In the genomic region with DNA sequence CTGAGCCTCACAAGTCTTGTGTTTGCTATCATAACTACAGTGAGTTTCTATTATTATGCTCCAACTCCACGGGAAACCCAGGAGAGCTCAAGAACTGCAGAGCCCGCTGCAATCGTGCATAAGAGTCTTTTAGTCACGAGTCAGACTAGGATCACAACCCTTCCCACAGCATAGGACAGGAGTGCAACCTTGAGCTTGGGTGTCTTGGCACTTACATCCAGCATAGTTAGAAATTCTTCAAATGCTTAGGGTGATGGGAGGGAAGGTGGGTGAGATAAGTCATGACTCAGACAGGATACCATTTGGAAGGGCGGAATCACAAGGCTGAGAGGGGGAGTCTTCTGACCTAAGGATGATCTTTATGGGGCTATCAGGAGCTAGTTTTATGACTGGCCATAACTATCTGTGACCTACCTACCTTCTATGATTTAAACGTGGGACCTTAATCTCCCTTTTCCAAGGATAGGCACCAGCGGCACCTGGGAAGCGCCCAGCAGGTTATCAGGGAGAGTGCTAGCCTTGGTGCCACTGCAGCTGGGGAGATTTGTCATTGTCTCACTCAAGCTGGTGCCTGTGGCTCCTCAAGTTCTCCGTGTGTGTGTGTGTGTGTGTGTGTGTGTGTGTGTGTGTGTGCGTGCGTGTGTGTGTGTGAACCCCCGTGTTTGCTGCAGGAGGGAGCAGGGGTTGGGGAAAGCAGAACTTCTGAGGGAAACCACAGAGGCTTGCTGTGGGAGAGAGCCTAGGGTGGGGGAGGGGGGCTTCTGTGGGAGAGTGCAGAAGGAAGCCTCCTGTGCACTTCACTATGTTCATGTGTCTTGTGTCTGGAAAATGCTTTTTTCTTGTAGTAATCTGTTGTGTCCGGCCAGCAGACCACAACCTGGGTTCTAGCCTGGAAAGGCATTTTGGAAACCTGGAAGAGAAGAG, we compare ENCODE assay signal across 8 mouse cellular contexts. TPM values are rescaled to one million over a fixed set of nuclear protein-coding genes. Genes with fewer than 3 reads are reported as not detected.
DNase-seq lines count a peak whose midpoint lies in the region; ATAC-seq and TF ChIP-seq lines count a peak whose summit lies in the region.

No protein-coding gene starts in this region.

- peaks cover 16% of the 10 kb centered on the region for H3K4me1 ChIP-seq in heart, embryonic 13.5 days
- H3K4me1 ChIP-seq in heart, adult 2 months (ENCODE audit: control insufficient read depth, insufficient read depth, low read length): no peaks in the 10 kb centered on the region; the same call in 1 of the 2 replicates
- peaks cover 15% of the 10 kb centered on the region for H3K4me1 ChIP-seq in embryonic facial prominence, embryonic 10.5 days
- peaks cover 17% of the 10 kb centered on the region for H3K4me1 ChIP-seq in liver, embryonic 13.5 days (replicated peaks)

- peak overlapping the region; percentile 33 for H3K4me3 ChIP-seq in heart, embryonic 13.5 days
- H3K4me3 ChIP-seq in heart, adult 2 months: no peak overlapping the region
- no peak overlapping the region for H3K4me3 ChIP-seq in embryonic facial prominence, embryonic 10.5 days
- H3K4me3 ChIP-seq in liver, embryonic 13.5 days (replicated peaks): peak overlapping the region; percentile 8

- no peaks in the 10 kb centered on the region for H3K27me3 ChIP-seq in heart, embryonic 13.5 days (replicated peaks)
- no peaks in the 10 kb centered on the region for H3K27me3 ChIP-seq in heart, adult 2 months (ENCODE audit: control insufficient read depth, insufficient read depth, low read length)
- H3K27me3 ChIP-seq in embryonic facial prominence, embryonic 10.5 days (replicated peaks; ENCODE audit: low read depth, poor library complexity, severe bottlenecking): no peaks in the 10 kb centered on the region
- no peaks in the 10 kb centered on the region for H3K27me3 ChIP-seq in liver, embryonic 13.5 days

- no peaks in the 10 kb centered on the region for H3K79me2 ChIP-seq in heart, adult 2 months (replicated peaks; ENCODE audit: control insufficient read depth, insufficient read depth, low read length)

- H3K36me3 ChIP-seq in heart, embryonic 13.5 days: no peaks in the 10 kb centered on the region
- no peaks in the 10 kb centered on the region for H3K36me3 ChIP-seq in heart, adult 2 months (ENCODE audit: control insufficient read depth, insufficient read depth, low read length)
- no peaks in the 10 kb centered on the region for H3K36me3 ChIP-seq in embryonic facial prominence, embryonic 10.5 days (replicated peaks)
- H3K36me3 ChIP-seq in liver, embryonic 13.5 days: no peaks in the 10 kb centered on the region

- no peak for TF ChIP-seq POLR2A in heart, adult 2 months (IDR thresholded peaks at IDR 0.05; ENCODE audit: insufficient read depth, low read depth, low read length)

- no peaks in the 10 kb centered on the region for H3K9me3 ChIP-seq in heart, embryonic 13.5 days
- no peaks in the 10 kb centered on the region for H3K9me3 ChIP-seq in embryonic facial prominence, embryonic 10.5 days
- no peaks in the 10 kb centered on the region for H3K9me3 ChIP-seq in liver, embryonic 13.5 days (replicated peaks)

- intact Hi-C loops in heart, adult 2 months (cut with DNase I): no loop called here

- peak overlapping the region; percentile 65 for H3K4me2 ChIP-seq in heart, embryonic 13.5 days
- H3K4me2 ChIP-seq in liver, embryonic 13.5 days: peak overlapping the region; percentile 58

- H3K9ac ChIP-seq in heart, embryonic 13.5 days: 0 out of 2 replicates have a peak overlapping the region, but pooled peaks have one; percentile 37
- no peak overlapping the region for H3K9ac ChIP-seq in heart, adult 2 months (ENCODE audit: low read depth, low read length)
- H3K9ac ChIP-seq in liver, embryonic 13.5 days: 0 out of 2 replicates have a peak overlapping the region, but pooled peaks have one; percentile 9

- no peak for TF ChIP-seq EP300 in heart, adult 2 months (IDR thresholded peaks at IDR 0.05; ENCODE audit: insufficient read depth, low read depth, low read length)

- 15% methylated on average over 13 of the region's 13 CpGs for WGBS in heart, embryonic 13.5 days
- 23% methylated on average over 13 of the region's 13 CpGs for WGBS in heart, adult 2 months
- WGBS in embryonic facial prominence, embryonic 10.5 days: 26% methylated on average over 13 of the region's 13 CpGs
- WGBS in liver, embryonic 13.5 days (ENCODE audit: insufficient replicate concordance): 20% methylated on average over 13 of the region's 13 CpGs

- no peak for TF ChIP-seq CTCF in heart, adult 2 months (IDR thresholded peaks at IDR 0.05)

- no peak for ATAC-seq in heart, embryonic 13.5 days (ENCODE audit: extremely low read depth, insufficient number of reproducible peaks, low FRiP score, low TSS enrichment)
- ATAC-seq in liver, embryonic 13.5 days (ENCODE audit: low read depth): peak; percentile 43

- DNase-seq in heart, adult 2 months: no peak
- peak; percentile 44 for DNase-seq in CD4-positive, CD25-positive, alpha-beta regulatory T cell, adult 2 months (ENCODE audit: low read depth, low spot score)
- peak; percentile 12 for DNase-seq in embryonic facial prominence, embryonic 10.5 days (ENCODE audit: low spot score)
- DNase-seq in liver, embryonic 13.5 days: no peak
- peak; percentile 49 for DNase-seq in thymus, postnatal 25 days
- no peak for DNase-seq in urinary bladder, postnatal 25 days (ENCODE audit: low spot score)
- no peak for DNase-seq in frontal cortex, postnatal 10 days (ENCODE audit: low spot score in 2 of 2)

- H3K27ac ChIP-seq in heart, embryonic 13.5 days (replicated peaks): no peak overlapping the region
- no peak overlapping the region for H3K27ac ChIP-seq in heart, adult 2 months
- H3K27ac ChIP-seq in embryonic facial prominence, embryonic 10.5 days (replicated peaks): peak overlapping the region; percentile 40; the same call in 1 of the 2 replicates
- no peak overlapping the region for H3K27ac ChIP-seq in liver, embryonic 13.5 days

RNA-seq across cellular contexts. Expression of gene Ccdc171, which starts 42.1 kb away (rescaled TPM):
- 2.3 and 2.6 TPM in 2 replicates for polyA plus RNA-seq in heart, embryonic 13.5 days (2015; fragmentation: Nextera tagmentation; extraction: Ambion mirVana)
- total RNA-seq in heart, adult 2 months (2021): 1 to 10 TPM in 1 of 2 experiments, under 1 TPM in 1; 0.94 to 1.2 TPM
- 0.45 and 0.59 TPM in 2 replicates for polyA plus RNA-seq in heart, adult 2 months (2012; rRNA removed)
- 5.5 and 6.1 TPM in 2 replicates for polyA plus RNA-seq in embryonic facial prominence, embryonic 10.5 days (2016; fragmentation: Nextera tagmentation; extraction: Ambion mirVana)
- 1.1 and 1.8 TPM in 2 replicates for polyA plus RNA-seq in liver, embryonic 13.5 days (2015; fragmentation: Nextera tagmentation; extraction: Ambion mirVana)

Comparison
In these comparisons a context has a peak if more than half of its experiments do, and no peak if none do; other contexts are left out.
1. H3K4me3 ChIP-seq: peak in heart, embryonic 13.5 days (single experiment) and liver, embryonic 13.5 days (single experiment); none in heart, adult 2 months (single experiment) and embryonic facial prominence, embryonic 10.5 days (single experiment).
2. DNase-seq: peak in CD4-positive, CD25-positive, alpha-beta regulatory T cell, adult 2 months (single experiment), embryonic facial prominence, embryonic 10.5 days (single experiment) and thymus, postnatal 25 days (single experiment); none in heart, adult 2 months (0 of 2), liver, embryonic 13.5 days (single experiment), urinary bladder, postnatal 25 days (single experiment) and frontal cortex, postnatal 10 days (0 of 2).